Mouse (Mus musculus) kidney, adult 2 months (tissue): ENCODE measurements around the gene Rbm20.

Source experiments
- CTCF ChIP-seq: fragments of 200-500 bp; conservative IDR thresholded peaks from 2 replicates; pipeline ENCODE4 v1.5.1; 2011; ENCODE audit warnings: low read depth, mild to moderate bottlenecking, control low read depth, low read length, moderate library complexity, mixed read lengths; ENCODE audit not compliant: insufficient read depth, insufficient read length
- POLR2A ChIP-seq: fragments of 200-500 bp; IDR thresholded peaks from one replicate; pipeline ENCODE4 v1.6.1; 2011; ENCODE audit warnings: low read depth, low read length, control low read depth

GRCm38 (mm10) chr19:53682427-53682826, 5.3 kb downstream of the Rbm20 start:
- TF ChIP-seq CTCF (no peak), POLR2A (no peak)
